Mouse (Mus musculus): Measurements from ENCODE around the gene Disp3.

- TF ChIP-seq CTCF (IDR thresholded peaks at IDR 0.05; ENCODE audit: low read depth, low read length) (no peak), POLR2A (IDR thresholded peaks at IDR 0.05; ENCODE audit: extremely low read depth, insufficient read depth, low read length) (no peak)
Measured at GRCm38 (mm10) chr4:148297640-148298039, 9.9 kb upstream of the Disp3 start.
